Mouse (Mus musculus) adrenal gland, postnatal 10 days (tissue): ENCODE data around the gene Cyb5r3. TPM values are rescaled to one million over a fixed set of nuclear protein-coding genes. Genes with fewer than 3 reads are reported as not detected.
A peak's percentile ranks its signal among the peaks of the same experiment; 100 is the strongest.
"Not testable (repeated sequence)": the region's sequence is repeated elsewhere in the genome, so short reads cannot be mapped to it uniquely, and the experiment has no call there.

Source experiments
- DNase-seq: peaks from one replicate; pipeline ENCODE4 v3.0.0; 2021; ENCODE audit warnings: mixed read lengths
- total RNA-seq, 2 experiments: library from RNA; stranded (reverse); gene quantifications; 2 replicates each; pipeline ENCODE4 v1.2.3; 2021

Gene Cyb5r3
- total RNA-seq, 2 experiments from 2014 or later = 176 to 199 TPM

GRCm38 (mm10) chr15:83150073-83150442 lies 22.3 kb downstream of the Cyb5r3 start:
- DNase-seq = no peak

GRCm38 (mm10) chr15:83149196-83150072 lies 23.0 kb downstream of the Cyb5r3 start, which contains the start of gene Poldip3:
TSS of gene Poldip3 (minus strand) at chr15:83149384.
- peak; percentile 98 for DNase-seq

DNA sequence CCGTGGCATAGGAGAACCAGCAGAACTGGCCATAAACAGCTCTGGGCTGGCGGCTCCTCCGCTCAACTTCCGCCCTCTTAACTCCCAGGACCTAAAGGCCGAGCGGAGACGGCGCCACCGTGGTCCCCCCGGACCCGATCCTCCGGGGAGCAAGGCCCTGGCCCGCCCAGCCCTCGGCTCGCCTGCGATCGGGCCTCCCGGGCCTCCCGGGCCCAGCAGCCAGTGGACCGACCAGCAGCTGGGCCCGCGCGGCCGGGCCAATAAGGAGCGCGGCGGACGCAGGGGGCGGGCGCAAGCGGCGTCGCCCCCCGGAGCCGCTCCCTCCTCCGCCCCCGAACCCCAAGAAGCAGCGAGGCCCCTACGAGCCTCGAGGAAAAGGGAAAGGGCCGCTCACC lies 23.6 kb downstream of the Cyb5r3 start:
- DNase-seq = peak; percentile 84

- DNase-seq = peak; percentile 44
These were observed 24.0 kb downstream of the Cyb5r3 start for GRCm38 (mm10) chr15:83148395-83148794.

- DNase-seq = no peak
These were observed 26.9 kb downstream of the Cyb5r3 start for GRCm38 (mm10) chr15:83145541-83145940.

DNA sequence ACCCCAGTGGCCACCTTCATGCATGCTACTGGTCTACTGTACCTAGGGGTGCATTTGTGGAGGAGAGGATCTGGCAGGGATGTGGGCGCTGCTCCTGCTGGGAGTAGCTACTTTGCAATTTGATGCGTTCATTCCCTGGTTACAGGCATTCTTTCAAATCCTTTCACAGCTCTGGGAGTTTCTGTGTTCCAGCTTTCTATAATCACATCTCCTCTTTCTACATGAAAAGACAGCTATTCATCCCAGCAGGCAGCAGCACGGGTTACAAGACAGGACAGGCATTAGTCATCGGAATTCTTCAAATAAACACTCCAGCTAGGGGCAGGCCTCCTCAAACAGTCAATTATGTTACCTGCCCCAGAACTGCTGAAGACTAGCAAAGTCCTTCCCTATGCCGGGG lies 29.5 kb downstream of the Cyb5r3 start:
- DNase-seq = no peak

DNA sequence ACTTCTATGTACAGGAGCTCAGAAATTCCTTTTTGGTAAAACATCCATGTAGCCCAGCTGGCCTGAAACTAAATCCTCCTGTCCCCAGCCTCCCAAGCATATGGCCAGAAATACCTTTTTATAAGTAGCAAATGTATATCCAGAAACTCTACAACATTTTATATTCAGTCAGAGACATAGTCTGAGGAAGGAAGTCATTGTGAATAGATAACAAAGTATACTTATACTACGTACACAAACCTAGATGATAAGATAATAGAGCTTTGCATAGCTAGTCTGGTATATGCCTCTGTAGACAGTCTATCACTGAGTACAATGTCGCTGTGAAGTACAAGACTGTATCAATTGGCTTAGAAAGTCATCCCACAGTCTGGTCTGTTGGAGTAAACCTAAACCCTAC lies 36.7 kb downstream of the Cyb5r3 start:
- no peak for DNase-seq

DNA sequence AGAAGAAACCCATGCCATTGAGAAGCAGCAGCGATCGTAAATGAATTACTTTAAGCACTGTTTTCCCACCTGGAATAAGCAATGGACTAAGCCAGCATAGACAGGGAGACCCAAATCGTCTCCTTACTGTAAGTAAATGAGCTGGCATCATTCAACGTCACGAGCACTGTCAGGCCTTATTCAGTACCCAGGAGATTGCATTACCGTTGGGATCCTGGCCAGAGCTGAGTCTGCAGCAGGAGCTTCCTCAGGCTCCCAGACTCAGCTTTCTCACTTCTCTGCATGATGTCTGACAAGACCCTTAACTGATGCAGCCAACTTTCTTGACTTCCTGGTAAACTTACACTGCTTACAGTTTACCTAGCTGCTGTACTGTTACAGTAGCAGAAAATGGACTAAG lies 37.7 kb downstream of the Cyb5r3 start:
- DNase-seq = no peak

DNA sequence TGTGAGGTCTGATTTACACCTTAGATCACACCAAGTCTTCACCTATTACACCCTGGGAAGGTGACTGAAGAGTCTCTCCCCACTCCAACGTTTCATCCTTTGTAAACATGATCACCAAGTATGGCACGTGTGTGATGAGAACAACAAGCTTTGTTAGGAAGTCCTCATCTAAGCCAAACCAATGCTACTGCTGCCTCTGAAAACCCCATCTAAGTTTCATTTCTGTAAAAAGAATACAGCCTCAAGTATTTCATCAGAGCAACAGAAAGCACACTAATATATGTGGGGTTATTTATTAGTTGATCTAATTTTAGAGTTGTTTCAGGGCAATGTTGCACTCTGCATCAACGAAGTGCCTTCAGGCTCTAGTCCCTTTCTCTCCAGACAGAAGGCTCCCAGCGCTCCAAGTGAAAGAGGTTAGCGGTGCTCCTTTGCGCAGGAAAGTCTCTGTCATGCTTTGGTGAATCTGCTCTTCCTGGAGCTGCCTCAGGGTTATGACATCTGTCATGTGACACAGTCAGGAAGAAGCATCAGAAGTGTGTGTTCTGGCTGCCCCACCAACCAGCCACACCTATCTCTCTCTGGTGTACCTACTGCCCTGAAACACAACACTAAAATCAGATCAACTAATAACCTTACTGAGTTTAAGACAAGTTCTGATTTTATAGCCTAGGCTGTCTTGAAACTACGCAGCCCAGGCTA lies 42.7 kb downstream of the Cyb5r3 start:
- DNase-seq = no peak

DNA sequence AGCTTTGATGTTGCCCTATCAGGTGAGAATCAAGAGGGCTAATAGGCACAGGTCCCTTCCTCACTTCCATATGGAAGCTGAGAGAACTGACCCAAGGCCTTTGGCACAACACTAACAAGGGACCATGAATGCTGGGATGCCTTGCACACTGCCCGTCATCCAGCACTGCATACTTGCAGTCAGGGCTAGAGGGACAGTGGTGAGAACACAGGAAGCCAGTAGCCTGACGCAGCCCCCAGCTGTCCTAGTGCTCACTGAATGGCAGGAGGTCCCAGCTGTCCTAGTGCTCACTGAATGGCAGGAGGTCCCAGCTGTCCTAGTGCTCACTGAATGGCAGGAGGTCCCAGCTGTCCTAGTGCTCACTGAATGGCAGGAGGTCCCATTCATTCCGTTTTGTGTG lies 45.4 kb downstream of the Cyb5r3 start:
- DNase-seq = not testable (repeated sequence)

GRCm38 (mm10) chr15:83126582-83126981 lies 45.8 kb downstream of the Cyb5r3 start:
- DNase-seq = no peak

DNA sequence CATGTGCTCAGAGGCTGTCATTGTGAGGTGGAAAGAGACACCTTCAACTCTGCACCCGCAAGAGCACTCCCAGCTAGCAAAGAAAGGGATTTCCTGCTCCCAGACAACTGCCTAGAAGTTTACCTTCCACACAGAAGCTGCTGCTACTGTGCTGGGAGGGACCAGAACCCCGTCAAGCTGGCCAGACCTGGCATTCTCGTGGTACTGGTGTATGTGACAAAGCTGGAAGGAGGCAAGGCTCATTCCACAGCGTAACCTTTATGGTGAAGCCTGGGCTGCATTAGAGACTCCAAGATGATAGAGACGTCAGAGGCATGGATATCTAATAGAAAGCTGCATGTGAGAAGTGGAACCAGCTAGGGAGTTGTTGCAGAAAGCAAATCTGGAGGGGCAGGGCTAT lies 47.8 kb downstream of the Cyb5r3 start:
- no peak for DNase-seq

GRCm38 (mm10) chr15:83122566-83123145 lies 49.7 kb downstream of the Cyb5r3 start, which contains the start of gene Rrp7a:
TSS of gene Rrp7a (minus strand) at chr15:83122801.
- peak; percentile 98 for DNase-seq

- peak; percentile 57 for DNase-seq
These were observed 50.5 kb downstream of the Cyb5r3 start for GRCm38 (mm10) chr15:83121709-83122565.

DNA sequence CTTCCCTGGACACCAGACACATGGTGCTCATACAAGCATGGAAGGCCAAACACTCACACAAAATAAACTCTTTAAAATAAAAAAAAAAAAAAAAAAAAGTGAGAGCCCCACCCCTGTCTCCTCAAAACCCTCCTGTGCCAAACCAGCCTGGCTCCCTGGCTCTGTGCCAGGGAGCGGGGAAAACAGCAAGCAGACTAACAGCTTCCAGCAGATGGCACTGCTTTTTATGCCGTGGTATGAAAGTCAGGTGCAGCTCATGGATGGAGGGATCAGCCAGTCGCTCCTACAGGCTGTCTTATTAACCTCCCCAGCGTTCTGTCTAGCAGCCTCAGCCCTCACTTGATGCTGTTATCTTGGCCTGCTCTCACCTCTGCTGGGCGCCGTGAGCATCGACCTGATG lies 54.0 kb downstream of the Cyb5r3 start:
- DNase-seq = peak; percentile 75

GRCm38 (mm10) chr15:83115071-83115470 lies 57.3 kb downstream of the Cyb5r3 start:
- no peak for DNase-seq

DNA sequence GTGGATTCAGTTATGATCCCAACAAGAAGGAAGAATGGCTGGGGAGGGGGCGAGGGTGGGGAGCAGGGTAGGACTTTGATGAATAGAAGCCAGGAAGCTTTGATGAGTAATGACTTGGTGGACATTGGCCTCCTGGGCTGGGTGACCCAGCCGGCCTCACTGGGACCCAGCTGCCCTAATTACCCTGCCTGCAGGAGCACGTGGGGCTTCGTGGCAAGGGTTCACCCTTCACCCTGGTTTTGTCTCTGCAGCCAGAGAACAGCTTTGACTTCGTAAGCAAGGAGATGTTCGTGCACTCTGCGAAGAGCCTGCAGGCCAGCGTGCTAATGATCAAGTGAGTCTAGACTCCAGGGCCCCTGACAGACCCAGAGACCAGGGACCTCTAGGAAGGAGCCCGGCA lies 58.3 kb downstream of the Cyb5r3 start:
- DNase-seq = no peak

- DNase-seq = peak; percentile 90
These were observed 59.5 kb downstream of the Cyb5r3 start for GRCm38 (mm10) chr15:83112898-83113297.

DNA sequence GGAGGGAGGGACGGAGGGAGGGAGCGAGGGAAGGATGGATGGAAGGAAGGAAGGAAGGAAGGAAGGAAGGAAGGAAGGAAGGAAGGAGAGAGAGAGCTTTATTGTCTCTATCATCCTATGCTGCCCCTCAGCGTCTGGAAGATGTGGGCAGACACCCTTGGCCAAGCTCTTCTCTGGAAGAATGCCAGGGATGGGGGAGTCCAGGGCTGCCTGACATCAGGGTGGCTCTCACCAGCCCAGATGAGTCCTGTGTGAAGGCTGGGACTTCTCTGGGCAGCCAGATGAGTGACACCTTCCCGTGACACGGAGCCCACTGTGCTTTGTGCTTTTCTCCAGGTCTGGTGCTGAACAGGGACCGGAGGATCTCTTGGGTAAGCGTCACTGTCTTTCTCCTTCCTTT lies 60.5 kb downstream of the Cyb5r3 start:
- no peak for DNase-seq

DNA sequence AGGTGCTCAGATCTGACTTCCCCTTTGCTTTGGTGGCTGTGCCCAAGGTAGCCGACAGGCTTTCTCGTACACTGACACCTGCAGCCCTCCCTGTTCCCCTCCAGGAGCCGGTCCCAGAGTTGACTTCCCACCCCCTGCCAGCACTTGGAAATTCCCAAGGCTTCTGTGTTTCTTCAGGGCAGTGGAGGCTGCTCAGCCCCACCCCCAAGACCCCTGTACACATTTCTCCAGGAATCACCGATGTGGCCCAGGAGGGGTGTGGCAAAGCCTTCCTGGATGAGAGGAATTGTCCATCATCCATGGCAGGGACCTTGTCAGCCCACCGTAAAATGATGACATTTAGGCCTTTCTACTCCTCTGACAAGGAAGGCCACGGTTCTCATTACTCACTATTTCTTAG lies 61.1 kb downstream of the Cyb5r3 start:
- DNase-seq = no peak

- no peak for DNase-seq
These were observed 64.6 kb downstream of the Cyb5r3 start for GRCm38 (mm10) chr15:83107814-83108213.

- DNase-seq = no peak
These were observed 66.0 kb downstream of the Cyb5r3 start for GRCm38 (mm10) chr15:83106426-83106825.
